Mouse (Mus musculus): ENCODE measurements around the gene Gtpbp10.

GRCm38 (mm10) chr5:5492163-5492562 lies 67.2 kb downstream of the Gtpbp10 start:
- TF ChIP-seq CTCF (conservative IDR thresholded peaks at IDR 0.05; ENCODE audit: insufficient read depth, insufficient read length, low read depth, low read length): 0 out of 2 replicates have a peak, but pooled peaks have one; percentile 3
- no peak for TF ChIP-seq POLR2A (IDR thresholded peaks at IDR 0.05; ENCODE audit: low read depth, low read length)

Measured in kidney, adult 2 months (tissue).